Mouse (Mus musculus): ENCODE measurements around the gene Plet1. TPM values are rescaled to one million over a fixed set of nuclear protein-coding genes. Genes with fewer than 3 reads are reported as not detected.

Plet1 gene
- polyA plus RNA-seq, 2 experiments: 0.15 to 0.17 TPM

GRCm38 (mm10) chr9:50518781-50519180, 24.5 kb downstream of the Plet1 start:
- Histone ChIP-seq H3K4me3 (ENCODE audit: insufficient read depth in 1 of 2, low read depth in 2 of 2, low read length in 2 of 2) (no peak overlapping the region), H3K4me2 (ENCODE audit: low read depth) (no peak overlapping the region), H3K27me3 (ENCODE audit: control insufficient read depth, insufficient read depth, low read length) (no peaks in the 10 kb centered on the region), H3K36me3 (replicated peaks; ENCODE audit: control insufficient read depth, insufficient read depth, low read depth) (no peaks in the 10 kb centered on the region), H3K9ac (replicated peaks) (no peak overlapping the region), H3K27ac (no peak overlapping the region), H3K9me3 (ENCODE audit: control insufficient read depth, low read length) (no peaks in the 10 kb centered on the region), H3K4me1 (replicated peaks; ENCODE audit: control insufficient read depth in 2 of 2, insufficient read depth in 2 of 2, low read length in 1 of 2) (no peaks in the 10 kb centered on the region)
- DNase-seq (ENCODE audit: low read depth in 3 of 3, low spot score in 3 of 3): no peak
- WGBS (ENCODE audit: insufficient replicate concordance): 13% methylated on average over 2 of the region's 2 CpGs
- ATAC-seq (ENCODE audit: insufficient read depth): no peak
- TF ChIP-seq CTCF (IDR thresholded peaks at IDR 0.05; ENCODE audit: low read depth): peak; percentile 79
- TF ChIP-seq EP300 (IDR thresholded peaks at IDR 0.05; ENCODE audit: low read depth): no peak

- no peaks in the 10 kb centered on the region for H3K27me3 ChIP-seq (ENCODE audit: control insufficient read depth, insufficient read depth, low read length)
- H3K4me3 ChIP-seq (ENCODE audit: insufficient read depth in 1 of 2, low read depth in 2 of 2, low read length in 2 of 2): no peak overlapping the region
- H3K4me2 ChIP-seq (ENCODE audit: low read depth): no peak overlapping the region
- ATAC-seq (ENCODE audit: insufficient read depth) (no peak), DNase-seq (ENCODE audit: low read depth in 3 of 3, low spot score in 3 of 3) (no peak)
- H3K36me3 ChIP-seq (replicated peaks; ENCODE audit: control insufficient read depth, insufficient read depth, low read depth): no peaks in the 10 kb centered on the region
- H3K9me3 ChIP-seq (ENCODE audit: control insufficient read depth, low read length): no peaks in the 10 kb centered on the region
- whole genome bisulfite sequencing (ENCODE audit: insufficient replicate concordance): 19% methylated on average over 6 of the region's 6 CpGs
- H3K9ac ChIP-seq (replicated peaks): no peak overlapping the region
- TF ChIP-seq EP300 (IDR thresholded peaks at IDR 0.05; ENCODE audit: low read depth) (no peak), CTCF (IDR thresholded peaks at IDR 0.05; ENCODE audit: low read depth) (no peak)
- no peak overlapping the region for H3K27ac ChIP-seq
- H3K4me1 ChIP-seq (replicated peaks; ENCODE audit: control insufficient read depth in 2 of 2, insufficient read depth in 2 of 2, low read length in 1 of 2): no peaks in the 10 kb centered on the region
Measured at GRCm38 (mm10) chr9:50520748-50521147, 26.4 kb downstream of the Plet1 start.

- TF ChIP-seq EP300 (IDR thresholded peaks at IDR 0.05; ENCODE audit: low read depth): no peak
- TF ChIP-seq CTCF (IDR thresholded peaks at IDR 0.05; ENCODE audit: low read depth): peak; percentile 12; the same call in 1 of the 2 replicates
- H3K36me3 ChIP-seq (replicated peaks; ENCODE audit: control insufficient read depth, insufficient read depth, low read depth): no peaks in the 10 kb centered on the region
- H3K27me3 ChIP-seq (ENCODE audit: control insufficient read depth, insufficient read depth, low read length): no peaks in the 10 kb centered on the region
- H3K4me1 ChIP-seq (replicated peaks; ENCODE audit: control insufficient read depth in 2 of 2, insufficient read depth in 2 of 2, low read length in 1 of 2): no peaks in the 10 kb centered on the region
- H3K27ac ChIP-seq: no peak overlapping the region
- H3K4me2 ChIP-seq (ENCODE audit: low read depth): no peak overlapping the region
- 27% methylated on average over 2 of the region's 2 CpGs for WGBS (ENCODE audit: insufficient replicate concordance)
- H3K9me3 ChIP-seq (ENCODE audit: control insufficient read depth, low read length): no peaks in the 10 kb centered on the region
- H3K9ac ChIP-seq (replicated peaks): no peak overlapping the region
- H3K4me3 ChIP-seq (ENCODE audit: insufficient read depth in 1 of 2, low read depth in 2 of 2, low read length in 2 of 2): no peak overlapping the region
- DNase-seq (ENCODE audit: low read depth in 3 of 3, low spot score in 3 of 3) (no peak), ATAC-seq (ENCODE audit: insufficient read depth) (no peak)
Measured at GRCm38 (mm10) chr9:50521562-50521961, 27.2 kb downstream of the Plet1 start.

- WGBS (ENCODE audit: insufficient replicate concordance): 64% methylated on average over 5 of the region's 5 CpGs
- no peaks in the 10 kb centered on the region for H3K36me3 ChIP-seq (replicated peaks; ENCODE audit: control insufficient read depth, insufficient read depth, low read depth)
- H3K9me3 ChIP-seq (ENCODE audit: control insufficient read depth, low read length): no peaks in the 10 kb centered on the region
- peaks cover 0 to 3% of the 10 kb centered on the region in 2 experiments; a peak in 3 of 4 replicates for H3K4me1 ChIP-seq (replicated peaks; ENCODE audit: control insufficient read depth in 2 of 2, insufficient read depth in 2 of 2, low read length in 1 of 2)
- no peak for TF ChIP-seq EP300 (IDR thresholded peaks at IDR 0.05; ENCODE audit: low read depth)
- no peak for TF ChIP-seq CTCF (IDR thresholded peaks at IDR 0.05; ENCODE audit: low read depth)
- H3K27ac ChIP-seq: no peak overlapping the region
- ATAC-seq (ENCODE audit: insufficient read depth) (no peak), DNase-seq (ENCODE audit: low read depth in 3 of 3, low spot score in 3 of 3) (no peak)
- H3K4me2 ChIP-seq (ENCODE audit: low read depth): no peak overlapping the region
- H3K4me3 ChIP-seq (ENCODE audit: insufficient read depth in 1 of 2, low read depth in 2 of 2, low read length in 2 of 2): no peak overlapping the region
- H3K27me3 ChIP-seq (ENCODE audit: control insufficient read depth, insufficient read depth, low read length): no peaks in the 10 kb centered on the region
- H3K9ac ChIP-seq (replicated peaks): no peak overlapping the region
Measured at GRCm38 (mm10) chr9:50522574-50522973, 28.2 kb downstream of the Plet1 start.

GRCm38 (mm10) chr9:50524936-50525335, 30.6 kb downstream of the Plet1 start:
- Histone ChIP-seq H3K27me3 (ENCODE audit: control insufficient read depth, insufficient read depth, low read length) (no peaks in the 10 kb centered on the region), H3K27ac (no peak overlapping the region), H3K9ac (replicated peaks) (no peak overlapping the region), H3K4me3 (ENCODE audit: insufficient read depth in 1 of 2, low read depth in 2 of 2, low read length in 2 of 2) (no peak overlapping the region), H3K36me3 (replicated peaks; ENCODE audit: control insufficient read depth, insufficient read depth, low read depth) (no peaks in the 10 kb centered on the region), H3K4me2 (ENCODE audit: low read depth) (no peak overlapping the region), H3K4me1 (replicated peaks; ENCODE audit: control insufficient read depth in 2 of 2, insufficient read depth in 2 of 2, low read length in 1 of 2) (peaks cover 0 to 7% of the 10 kb centered on the region in 2 experiments; a peak in 3 of 4 replicates), H3K9me3 (ENCODE audit: control insufficient read depth, low read length) (no peaks in the 10 kb centered on the region)
- no peak for TF ChIP-seq EP300 (IDR thresholded peaks at IDR 0.05; ENCODE audit: low read depth)
- TF ChIP-seq CTCF (IDR thresholded peaks at IDR 0.05; ENCODE audit: low read depth): no peak
- 74% methylated on average over 5 of the region's 5 CpGs for WGBS (ENCODE audit: insufficient replicate concordance)
- DNase-seq (ENCODE audit: low read depth in 3 of 3, low spot score in 3 of 3) (no peak), ATAC-seq (ENCODE audit: insufficient read depth) (no peak)
